Mouse (Mus musculus) kidney, postnatal 14 days (tissue): ENCODE data around the gene Eml1.

Source experiments
- DNase-seq: peaks from one replicate; pipeline ENCODE4 v3.0.0; 2022; ENCODE audit warnings: mixed read lengths

The Eml1 gene

GRCm38 (mm10) chr12:108422858-108423631 is 52.3 kb downstream of the Eml1 start:
- peak; percentile 95 for DNase-seq

- no peak for DNase-seq
Observed at GRCm38 (mm10) chr12:108430964-108431363, 60.2 kb downstream of the Eml1 start.

DNA sequence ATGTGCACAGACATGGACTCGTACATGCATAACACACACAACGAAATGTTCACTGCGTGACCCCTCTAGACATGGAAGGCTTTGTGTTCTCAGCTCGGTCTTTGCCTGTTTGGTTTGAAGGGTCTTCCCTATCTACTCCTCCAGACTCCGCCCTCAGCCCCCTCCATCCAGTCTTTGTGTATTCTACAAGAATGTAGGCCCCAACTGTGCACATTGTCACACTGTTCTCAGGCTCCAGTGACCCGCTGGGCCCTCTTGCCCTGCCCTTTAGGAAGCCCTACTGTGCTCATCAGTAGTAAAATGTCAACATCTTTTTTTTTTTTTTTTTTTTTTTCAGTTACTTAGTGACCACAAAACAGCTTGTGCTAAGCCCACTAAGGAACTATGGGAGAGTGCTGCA is 61.0 kb downstream of the Eml1 start:
- DNase-seq: no peak

- no peak for DNase-seq
Observed at GRCm38 (mm10) chr12:108432578-108432977, 61.8 kb downstream of the Eml1 start.

- DNase-seq: no peak
Observed at GRCm38 (mm10) chr12:108433030-108433429, 62.3 kb downstream of the Eml1 start.

GRCm38 (mm10) chr12:108433498-108433897 is 62.7 kb downstream of the Eml1 start:
- DNase-seq: peak; percentile 25

DNA sequence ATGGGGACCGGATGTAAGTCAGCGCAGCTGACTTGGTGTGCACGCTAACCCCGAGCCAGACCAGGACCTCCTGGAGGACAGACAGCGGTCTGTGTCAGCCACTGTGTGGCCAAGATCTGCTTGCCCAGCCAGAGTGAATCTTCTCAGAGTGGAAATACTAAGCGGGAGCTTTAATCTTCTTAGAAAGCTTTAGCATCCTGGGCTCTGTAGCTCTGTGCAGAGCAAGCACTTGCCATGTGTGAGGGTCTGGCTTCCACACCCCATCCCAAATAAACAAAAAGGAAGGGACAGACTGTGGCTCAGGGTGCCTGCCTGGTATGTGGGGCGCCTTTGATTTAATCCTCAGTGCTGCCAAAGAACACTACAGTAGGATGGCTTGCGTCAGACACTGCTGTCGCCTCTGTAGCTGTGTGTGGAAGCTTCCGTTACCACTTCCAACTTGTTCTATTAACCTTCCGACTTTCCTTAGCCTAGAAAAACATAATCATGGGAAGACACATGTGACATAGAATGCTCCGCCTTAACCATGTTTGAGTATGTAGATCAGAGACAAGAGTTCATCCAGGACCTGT is 64.8 kb downstream of the Eml1 start:
- peak; percentile 19 for DNase-seq

GRCm38 (mm10) chr12:108436029-108436923 is 65.5 kb downstream of the Eml1 start:
- peak; percentile 42 for DNase-seq

DNA sequence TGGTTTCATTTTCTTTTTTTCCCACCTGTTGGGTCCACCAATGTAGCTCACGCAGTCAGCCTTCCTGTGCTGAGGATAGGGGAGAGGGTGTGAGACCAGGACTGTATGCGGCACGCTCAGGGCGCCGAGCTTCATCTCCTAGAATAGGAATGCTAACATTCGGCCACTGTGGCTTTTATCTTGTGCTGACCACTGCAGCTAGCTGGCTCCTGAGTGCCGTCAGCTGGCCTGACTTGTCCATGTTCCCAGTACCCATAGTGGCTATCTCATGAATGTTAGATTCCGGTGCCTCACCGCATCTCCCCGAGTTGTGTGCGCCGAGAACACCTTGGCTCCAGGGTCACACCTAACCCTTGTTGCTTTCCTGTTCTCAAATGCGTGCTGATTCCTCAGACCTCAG is 66.7 kb downstream of the Eml1 start:
- no peak for DNase-seq

- DNase-seq: peak; percentile 65
Observed at GRCm38 (mm10) chr12:108443271-108443670, 72.5 kb downstream of the Eml1 start.

- no peak for DNase-seq
Observed at GRCm38 (mm10) chr12:108443708-108444107, 73.0 kb downstream of the Eml1 start.

DNA sequence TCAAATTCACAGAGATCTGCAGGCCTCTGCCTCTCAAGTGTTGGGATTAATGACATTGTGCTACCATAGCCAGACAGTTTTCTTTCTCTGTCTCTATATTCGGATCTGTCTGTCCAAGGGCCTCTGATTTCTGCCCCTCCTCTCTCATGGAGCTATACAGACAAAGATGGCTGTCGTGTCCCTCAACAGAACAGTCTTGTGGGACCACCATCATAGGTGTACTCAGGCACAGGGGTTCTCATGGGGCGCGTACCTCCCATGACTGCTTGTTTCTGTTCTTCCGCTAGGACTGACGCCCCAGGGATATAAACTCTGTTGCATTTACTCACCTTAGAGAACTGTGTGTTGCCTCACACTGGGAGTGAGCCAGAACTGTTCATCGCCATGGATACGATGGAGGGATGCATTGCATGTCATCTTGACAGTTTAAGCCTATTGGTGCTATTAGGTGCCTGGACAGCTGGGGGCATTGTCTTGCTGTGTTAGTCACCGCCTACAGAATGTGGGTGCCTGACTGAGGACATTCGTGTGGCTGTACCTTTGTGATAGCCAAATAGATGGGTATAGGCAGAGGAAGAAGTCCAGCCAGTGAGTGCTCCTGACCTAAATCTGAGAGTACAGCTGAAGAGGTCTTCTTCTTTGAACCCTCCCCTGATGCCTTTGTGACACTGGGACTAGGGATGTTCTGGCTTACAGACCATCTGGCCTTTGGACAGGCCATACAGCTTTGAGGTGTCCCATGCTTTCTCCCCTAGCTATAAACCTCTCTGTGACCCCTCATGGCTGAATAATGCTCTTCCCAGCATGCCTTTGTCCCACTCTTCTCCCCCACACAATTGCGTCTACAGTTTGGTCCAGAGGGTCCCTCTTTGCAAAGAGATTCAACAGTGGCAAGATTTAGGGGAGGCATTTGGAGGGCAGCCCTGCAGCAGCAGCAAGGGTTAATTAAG is 73.7 kb downstream of the Eml1 start:
- no peak for DNase-seq

DNA sequence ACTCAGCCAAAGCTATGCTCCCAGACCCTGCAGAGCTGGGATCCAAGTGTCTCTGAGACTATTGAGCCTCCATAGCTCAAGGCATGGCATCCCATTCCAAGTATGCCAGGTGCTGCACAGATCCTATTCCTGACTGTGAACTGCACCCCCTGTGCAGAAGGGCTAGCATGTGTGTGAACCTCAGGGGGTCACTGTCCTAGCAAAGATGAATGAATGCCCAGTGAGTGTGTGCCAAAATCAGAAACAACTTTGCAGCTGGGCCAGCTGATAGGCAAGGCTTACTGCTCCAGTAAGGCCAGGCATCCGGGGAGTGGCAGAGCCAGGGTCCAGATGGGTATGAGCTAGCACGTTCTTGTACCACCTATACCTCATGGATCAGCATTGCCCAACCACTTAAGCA is 76.0 kb downstream of the Eml1 start:
- DNase-seq: no peak

DNA sequence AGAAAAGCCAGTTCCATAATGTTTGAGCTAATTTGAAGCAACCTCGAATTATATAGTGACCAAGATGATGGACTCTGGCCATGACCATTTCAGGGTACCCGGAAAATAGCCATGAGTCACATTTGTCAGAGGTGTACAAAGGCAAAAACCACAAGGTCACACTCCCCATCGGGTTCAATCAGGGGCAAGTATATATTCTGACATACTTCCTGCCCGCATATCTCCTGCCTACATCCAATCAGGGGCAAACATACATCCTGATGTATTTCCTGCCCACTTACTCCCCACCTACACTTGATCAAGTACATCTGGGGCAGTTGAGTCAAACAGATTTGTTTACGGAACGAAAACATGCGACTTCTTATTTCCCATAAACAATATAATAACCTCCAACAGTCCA is 77.6 kb downstream of the Eml1 start:
- DNase-seq: no peak

GRCm38 (mm10) chr12:108449935-108450334 is 79.2 kb downstream of the Eml1 start:
- DNase-seq: peak; percentile 47

- DNase-seq: no peak
Observed at GRCm38 (mm10) chr12:108450546-108450945, 79.8 kb downstream of the Eml1 start.

DNA sequence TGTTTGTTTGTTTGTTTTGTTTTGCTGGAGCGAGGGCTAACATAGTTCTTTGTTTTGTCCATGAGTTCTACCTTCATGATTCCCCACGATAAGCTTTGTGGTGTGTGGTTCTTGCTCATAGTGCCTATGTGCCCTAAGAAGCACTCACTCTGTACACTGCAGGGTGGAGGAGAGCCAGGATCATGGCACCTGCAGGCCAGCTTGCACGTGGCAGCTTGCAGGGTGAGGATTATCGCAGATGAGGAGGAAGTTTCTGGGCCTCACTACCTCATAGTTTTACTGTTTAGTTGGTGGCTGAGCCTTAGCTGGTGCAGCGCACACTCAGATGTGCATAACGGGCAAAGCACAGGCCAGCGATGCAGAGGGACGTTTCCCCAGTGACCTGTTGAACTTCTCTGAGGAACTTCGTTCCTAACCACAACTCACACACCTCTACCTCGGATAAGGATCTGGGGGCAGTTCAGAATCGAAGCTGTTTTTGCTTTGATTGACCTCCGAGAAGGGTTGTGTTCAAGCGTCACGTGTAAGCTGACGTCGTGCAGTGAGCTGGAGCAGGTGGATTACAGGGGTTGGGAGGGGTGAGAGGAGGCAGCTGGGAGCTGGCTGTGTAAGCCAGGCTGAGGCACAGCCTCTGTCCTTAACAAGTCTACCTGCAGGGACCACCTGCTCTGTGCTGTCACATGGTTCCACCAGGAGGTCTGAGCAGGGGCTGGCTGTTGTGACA is 81.6 kb downstream of the Eml1 start:
- no peak for DNase-seq

DNA sequence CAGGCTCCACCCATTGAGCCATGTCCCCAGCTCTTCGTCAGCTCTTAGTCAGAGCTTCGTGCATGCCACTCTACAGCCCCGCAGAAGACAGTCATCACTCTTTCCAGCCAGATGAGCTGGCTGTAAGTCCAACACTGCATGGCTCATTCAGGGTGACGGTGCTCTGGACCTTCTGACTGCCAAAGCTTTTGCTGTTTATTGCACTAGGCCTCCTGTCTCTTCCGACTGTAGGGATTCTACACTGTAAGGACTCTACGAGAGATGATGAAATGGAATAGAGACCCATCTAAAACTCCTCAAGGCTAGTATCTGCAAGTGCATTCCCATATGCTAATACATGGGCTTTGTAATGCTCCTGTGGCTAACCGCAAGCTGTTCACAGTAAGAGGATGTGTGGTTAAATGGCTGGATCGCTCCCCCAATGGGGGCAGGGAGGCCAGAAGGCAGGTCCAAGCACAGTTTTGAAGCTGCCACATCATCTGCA is 82.8 kb downstream of the Eml1 start:
- no peak for DNase-seq

- no peak for DNase-seq
Observed at GRCm38 (mm10) chr12:108455004-108455403, 84.2 kb downstream of the Eml1 start.

DNA sequence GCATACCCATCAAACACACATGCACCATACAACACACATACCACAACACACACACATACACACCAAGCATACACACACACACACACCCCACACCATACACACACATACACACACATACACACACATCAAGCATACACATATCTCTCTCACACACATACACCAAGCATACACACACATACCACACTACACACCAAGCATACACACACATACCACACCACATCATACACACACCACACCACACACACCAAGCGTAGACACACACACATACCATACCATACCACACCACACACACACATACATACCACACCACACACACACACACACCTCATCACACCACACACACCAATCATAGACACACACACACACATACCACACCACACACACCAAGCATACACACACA is 102.1 kb downstream of the Eml1 start:
- no peak for DNase-seq

DNA sequence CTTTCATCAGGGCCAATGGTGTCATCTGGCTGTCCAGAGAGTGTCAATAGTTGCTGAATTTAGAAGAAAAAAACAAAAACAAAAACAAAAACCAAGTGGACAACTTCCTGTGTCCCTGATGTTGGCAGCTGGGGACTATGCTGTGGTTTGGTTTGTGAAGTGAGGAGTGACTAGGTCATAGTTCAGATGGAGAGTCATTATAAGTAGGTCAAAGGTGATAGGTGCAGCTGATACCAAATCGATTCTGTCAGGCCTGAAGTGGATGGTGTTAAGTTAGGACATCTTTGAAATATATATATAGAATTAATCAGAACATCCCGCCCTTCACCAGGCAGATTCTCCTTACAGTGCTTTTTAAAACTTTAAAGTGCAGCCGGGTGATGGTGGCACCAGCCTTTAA is 103.7 kb downstream of the Eml1 start:
- DNase-seq: no peak

- DNase-seq: no peak
Observed at GRCm38 (mm10) chr12:108478714-108479113, 108.0 kb downstream of the Eml1 start.
